Mouse (Mus musculus) heart, adult 2 months (tissue): Measurements from ENCODE around the gene Atrnl1. TPM values are rescaled to one million over a fixed set of nuclear protein-coding genes. Genes with fewer than 3 reads are reported as not detected.
A peak's percentile ranks its signal among the peaks of the same experiment; 100 is the strongest.

Experiments
- DNase-seq, 2 experiments: peaks; one replicate each; pipeline ENCODE4 v3.0.0; 2021
- H3K27ac ChIP-seq: fragments of 200-600 bp; 2 replicates; pipeline ENCODE4 v1.8.1; 2022
- H3K27me3 ChIP-seq: fragments of 200-500 bp; 2 replicates; pipeline ENCODE4 v1.6.1; 2012; ENCODE audit warnings: mild to moderate bottlenecking, low read length, inconsistent platforms, mixed read lengths; ENCODE audit not compliant: control insufficient read depth, insufficient read depth
- H3K36me3 ChIP-seq: fragments of 200-500 bp; 2 replicates; pipeline ENCODE4 v1.6.1; 2012; ENCODE audit warnings: low read length, inconsistent platforms; ENCODE audit not compliant: control insufficient read depth, insufficient read depth
- H3K4me1 ChIP-seq: fragments of 200-500 bp; 2 replicates; pipeline ENCODE4 v1.6.1; 2011; ENCODE audit warnings: low read length; ENCODE audit not compliant: control insufficient read depth, insufficient read depth
- H3K4me3 ChIP-seq: fragments of 200-600 bp; 2 replicates; pipeline ENCODE4 v1.8.1; 2022
- H3K79me2 ChIP-seq: fragments of 200-500 bp; replicated peaks from 2 replicates; pipeline ENCODE4 v1.6.1; 2012; ENCODE audit warnings: mild to moderate bottlenecking, inconsistent platforms, low read length, moderate library complexity, mixed read lengths; ENCODE audit not compliant: control insufficient read depth, insufficient read depth
- H3K9ac ChIP-seq: fragments of 200-500 bp; 2 replicates; pipeline ENCODE4 v1.6.1; 2012; ENCODE audit warnings: low read depth, mild to moderate bottlenecking, control low read depth, inconsistent platforms, low read length, mixed read lengths
- CTCF ChIP-seq: fragments of 200-600 bp; IDR thresholded peaks from 2 replicates; pipeline ENCODE4 v1.8.1; 2022; ENCODE audit warnings: antibody characterized with exemption, mild to moderate bottlenecking, moderate library complexity
- EP300 ChIP-seq: fragments of 200-500 bp; IDR thresholded peaks from 2 replicates; pipeline ENCODE4 v1.6.1; 2011; ENCODE audit warnings: low read depth, low read length, control low read depth; ENCODE audit not compliant: insufficient read depth
- POLR2A ChIP-seq: fragments of 200-500 bp; IDR thresholded peaks from 2 replicates; pipeline ENCODE4 v1.6.1; 2011; ENCODE audit warnings: mild to moderate bottlenecking, low read depth, low read length, control low read depth; ENCODE audit not compliant: insufficient read depth
- WGBS: fragments of 180-500 bp; shearing (Covaris S2); methylation state at CpG from one replicate; pipeline ENCODE4 v1.1.7; 2018; 5-methylcytosine and 5-hydroxymethylcytosine counted together
- intact Hi-C: fragments of 180-260 bp; cut with DNase I; formaldehyde crosslinking; loops from one replicate; pipeline ENCODE4 v1.15.1; 2025
- polyA plus RNA-seq: library from polyadenylated mRNA; depleted of rRNA; stranded (reverse); fragments of >200 nt; gene quantifications from 2 replicates; pipeline ENCODE4 v1.2.3, GENCODE M21; 2012
- total RNA-seq, 2 experiments: library from RNA; stranded (reverse); gene quantifications; 2 replicates each; pipeline ENCODE4 v1.2.3; 2021

The Atrnl1 gene
- total and polyA plus RNA-seq, 3 experiments = 6.3 to 14.2 (median 13.4) TPM

DNA sequence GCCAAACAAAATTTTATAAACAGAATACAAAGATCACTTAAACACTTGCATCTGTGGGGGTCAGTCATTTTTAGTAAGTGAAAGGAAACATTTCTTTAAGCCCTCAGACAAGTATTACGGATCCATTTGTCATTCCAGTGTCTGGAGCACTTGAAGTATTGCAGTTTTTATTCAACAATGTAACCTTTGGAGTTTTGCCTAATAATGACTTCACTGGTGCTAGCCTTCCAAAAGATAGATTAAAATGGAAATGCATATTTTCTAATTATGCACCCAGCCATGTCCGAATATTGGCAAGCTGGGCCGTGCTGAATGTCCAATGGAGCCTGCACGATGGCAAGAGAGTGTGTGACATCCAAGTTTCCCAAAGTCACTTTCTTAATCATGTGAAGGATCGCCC, 513.7 kb downstream of the Atrnl1 start:
- TF ChIP-seq CTCF = no peak
- TF ChIP-seq POLR2A = no peak
- TF ChIP-seq EP300 = no peak
- H3K36me3 ChIP-seq = no peaks in the 10 kb centered on the region
- intact Hi-C loops = no loop called here
- H3K4me3 ChIP-seq = no peak overlapping the region
- no peaks in the 10 kb centered on the region for H3K27me3 ChIP-seq
- no peaks in the 10 kb centered on the region for H3K79me2 ChIP-seq
- WGBS = 63% methylated on average over 5 of the region's 5 CpGs
- H3K9ac ChIP-seq = no peak overlapping the region
- H3K27ac ChIP-seq = no peak overlapping the region
- H3K4me1 ChIP-seq = no peaks in the 10 kb centered on the region
- no peak for DNase-seq

DNA sequence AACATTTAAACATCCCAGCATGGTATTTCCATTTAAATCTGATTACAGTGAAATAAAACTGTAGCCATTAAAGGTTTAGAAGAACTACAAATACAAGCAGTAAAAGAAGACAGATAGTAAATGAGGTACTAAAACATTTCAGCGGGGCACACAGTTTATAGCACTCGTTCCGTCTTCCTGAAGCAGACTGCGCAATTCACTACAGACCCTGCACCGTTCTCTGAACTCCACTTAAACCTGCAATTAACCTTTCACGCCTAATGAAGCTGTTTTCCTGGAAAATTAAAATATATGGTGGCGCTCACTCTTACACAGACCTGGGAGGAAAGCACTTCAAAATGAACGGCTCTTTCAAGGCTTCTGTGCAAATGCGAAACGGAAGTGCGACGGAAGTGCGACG, 514.2 kb downstream of the Atrnl1 start:
- Histone ChIP-seq H3K79me2 (no peaks in the 10 kb centered on the region), H3K4me3 (no peak overlapping the region), H3K4me1 (no peaks in the 10 kb centered on the region), H3K36me3 (no peaks in the 10 kb centered on the region), H3K27ac (no peak overlapping the region), H3K27me3 (no peaks in the 10 kb centered on the region), H3K9ac (no peak overlapping the region)
- TF ChIP-seq POLR2A = no peak
- TF ChIP-seq CTCF = no peak
- TF ChIP-seq EP300 = no peak
- intact Hi-C loops = no loop called here
- DNase-seq = no peak
- 97% methylated on average over 14 of the region's 14 CpGs for WGBS

DNA sequence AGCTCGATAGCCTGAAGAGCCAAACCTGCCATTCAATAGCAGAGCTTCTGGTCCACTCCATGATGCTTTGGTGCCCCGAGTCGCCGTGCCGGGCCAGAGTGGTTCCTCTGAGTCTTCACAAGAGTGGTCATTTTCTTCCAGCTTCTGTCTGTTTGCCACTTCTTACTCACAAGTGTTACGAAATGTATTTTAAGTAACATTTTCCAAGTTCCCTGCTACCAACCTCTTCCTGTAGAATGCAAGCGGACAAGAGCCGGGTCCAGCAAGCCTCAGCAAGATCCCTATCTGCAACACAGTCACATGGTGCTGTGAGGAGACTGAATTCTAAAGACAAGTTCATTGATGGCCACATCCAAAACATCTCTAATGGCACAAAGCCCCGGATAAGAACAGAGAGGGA, 521.1 kb downstream of the Atrnl1 start:
- DNase-seq = no peak
- 83% methylated on average over 9 of the region's 9 CpGs for WGBS
- intact Hi-C loops = no loop called here

DNA sequence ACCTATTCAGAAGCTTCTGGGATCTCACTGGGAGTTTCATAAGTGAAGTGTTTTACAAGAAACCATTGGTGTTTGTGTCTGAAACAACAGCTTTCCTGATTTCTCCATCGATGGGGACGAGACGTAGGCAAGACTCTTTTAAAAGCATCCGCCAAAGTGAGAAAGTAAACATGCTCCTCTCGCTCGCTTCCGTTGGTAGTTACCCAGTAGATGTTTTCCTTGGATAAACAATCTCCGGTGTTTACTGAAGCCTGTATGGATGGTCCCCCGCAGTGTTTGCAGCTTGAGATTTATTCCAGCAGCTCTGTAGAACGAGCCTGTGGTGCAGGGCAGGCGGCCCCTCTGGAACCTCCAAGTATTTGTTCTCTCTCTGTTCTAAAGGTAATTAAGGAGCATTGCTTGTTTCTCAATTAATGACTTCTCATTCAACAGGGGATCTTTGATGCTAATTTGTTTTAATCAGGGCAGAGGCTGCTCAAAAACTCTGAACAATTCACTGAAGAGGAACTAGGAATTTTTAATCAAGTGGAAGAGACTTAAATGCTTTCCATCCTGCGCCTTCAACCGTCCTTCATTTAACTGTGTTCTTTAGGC, 529.5 kb downstream of the Atrnl1 start:
- intact Hi-C loops = no loop called here
- H3K27ac ChIP-seq = no peak overlapping the region
- no peaks in the 10 kb centered on the region for H3K79me2 ChIP-seq
- no peaks in the 10 kb centered on the region for H3K27me3 ChIP-seq
- WGBS = 56% methylated on average over 13 of the region's 13 CpGs
- H3K36me3 ChIP-seq = no peaks in the 10 kb centered on the region
- no peak overlapping the region for H3K9ac ChIP-seq
- H3K4me3 ChIP-seq = no peak overlapping the region
- TF ChIP-seq POLR2A (no peak), CTCF (no peak), EP300 (no peak)
- H3K4me1 ChIP-seq = no peaks in the 10 kb centered on the region
- no peak for DNase-seq

More for the DNA sequence above, 521.1 kb downstream of the Atrnl1 start:
- no peaks in the 10 kb centered on the region for H3K79me2 ChIP-seq
- H3K4me1 ChIP-seq = no peaks in the 10 kb centered on the region
- TF ChIP-seq EP300 (no peak), POLR2A (no peak), CTCF (no peak)
- H3K27ac ChIP-seq = no peak overlapping the region
- H3K9ac ChIP-seq = no peak overlapping the region
- no peak overlapping the region for H3K4me3 ChIP-seq
- no peaks in the 10 kb centered on the region for H3K36me3 ChIP-seq
- no peaks in the 10 kb centered on the region for H3K27me3 ChIP-seq

DNA sequence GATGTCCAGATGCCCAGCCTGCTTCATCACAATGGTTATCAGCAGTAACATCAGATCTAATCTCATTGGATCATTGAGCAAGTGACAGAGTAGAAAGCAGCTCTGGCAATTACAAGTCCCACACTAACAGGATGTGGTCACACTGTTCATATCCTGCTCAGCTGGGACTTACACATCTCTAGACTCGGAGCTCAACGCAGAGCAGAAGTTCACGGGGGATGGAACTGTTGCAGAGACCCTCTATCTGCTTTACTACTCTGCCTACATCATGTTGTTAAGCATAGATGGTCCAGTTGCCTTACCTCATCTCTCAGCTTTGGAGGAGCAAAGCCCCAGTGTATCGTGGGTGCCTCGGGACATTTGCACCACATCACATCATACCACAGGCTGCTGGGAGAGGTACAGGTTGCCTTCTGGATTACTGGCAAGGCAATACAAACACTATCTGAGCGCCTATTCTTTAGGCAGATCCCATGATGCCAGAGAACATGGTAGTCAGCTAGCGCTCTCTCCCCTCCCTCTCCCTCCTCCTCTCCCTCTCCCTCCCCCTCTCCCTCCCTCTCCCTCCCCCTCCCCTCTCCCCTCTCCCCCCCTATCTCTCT, 533.1 kb downstream of the Atrnl1 start:
- WGBS = 82% methylated on average over 7 of the region's 7 CpGs

DNA sequence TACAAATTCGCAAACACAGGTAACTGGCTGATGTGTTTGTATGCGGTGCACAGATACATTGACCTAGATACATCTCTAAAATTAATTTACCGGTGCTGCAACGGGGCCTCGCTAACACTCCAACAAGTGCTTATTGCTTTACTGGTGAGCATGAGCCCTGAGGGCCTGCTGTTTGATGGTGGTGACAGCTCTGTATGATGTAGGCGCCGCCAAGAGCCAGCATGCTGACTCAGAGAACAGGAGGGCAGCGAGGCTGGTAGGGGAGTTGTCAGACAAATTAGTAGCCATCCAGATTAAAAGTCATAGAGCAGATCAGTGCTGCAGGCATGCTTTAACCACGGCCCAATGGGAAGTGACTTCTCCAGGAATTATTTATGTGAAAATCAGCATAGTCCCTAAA, 534.7 kb downstream of the Atrnl1 start:
- H3K4me3 ChIP-seq = no peak overlapping the region
- WGBS = 59% methylated on average over 9 of the region's 9 CpGs
- no peaks in the 10 kb centered on the region for H3K27me3 ChIP-seq
- TF ChIP-seq EP300 (no peak), CTCF (no peak), POLR2A (no peak)
- intact Hi-C loops = no loop called here
- H3K27ac ChIP-seq = no peak overlapping the region
- no peaks in the 10 kb centered on the region for H3K36me3 ChIP-seq
- DNase-seq = peak in 1 of 2 experiments; percentile 31
- H3K4me1 ChIP-seq = no peaks in the 10 kb centered on the region
- no peaks in the 10 kb centered on the region for H3K79me2 ChIP-seq
- no peak overlapping the region for H3K9ac ChIP-seq

More for the DNA sequence above, 533.1 kb downstream of the Atrnl1 start:
- no peak for TF ChIP-seq CTCF
- TF ChIP-seq EP300 = no peak
- no peak for TF ChIP-seq POLR2A
- H3K9ac ChIP-seq = no peak overlapping the region
- H3K79me2 ChIP-seq = no peaks in the 10 kb centered on the region
- no peaks in the 10 kb centered on the region for H3K36me3 ChIP-seq
- no peak for DNase-seq
- intact Hi-C loops = no loop called here
- H3K4me1 ChIP-seq = no peaks in the 10 kb centered on the region
- H3K4me3 ChIP-seq = no peak overlapping the region
- H3K27me3 ChIP-seq = no peaks in the 10 kb centered on the region
- H3K27ac ChIP-seq = no peak overlapping the region
